Mouse (Mus musculus): ENCODE results near the gene Slc1a4.

Gene Slc1a4

DNA sequence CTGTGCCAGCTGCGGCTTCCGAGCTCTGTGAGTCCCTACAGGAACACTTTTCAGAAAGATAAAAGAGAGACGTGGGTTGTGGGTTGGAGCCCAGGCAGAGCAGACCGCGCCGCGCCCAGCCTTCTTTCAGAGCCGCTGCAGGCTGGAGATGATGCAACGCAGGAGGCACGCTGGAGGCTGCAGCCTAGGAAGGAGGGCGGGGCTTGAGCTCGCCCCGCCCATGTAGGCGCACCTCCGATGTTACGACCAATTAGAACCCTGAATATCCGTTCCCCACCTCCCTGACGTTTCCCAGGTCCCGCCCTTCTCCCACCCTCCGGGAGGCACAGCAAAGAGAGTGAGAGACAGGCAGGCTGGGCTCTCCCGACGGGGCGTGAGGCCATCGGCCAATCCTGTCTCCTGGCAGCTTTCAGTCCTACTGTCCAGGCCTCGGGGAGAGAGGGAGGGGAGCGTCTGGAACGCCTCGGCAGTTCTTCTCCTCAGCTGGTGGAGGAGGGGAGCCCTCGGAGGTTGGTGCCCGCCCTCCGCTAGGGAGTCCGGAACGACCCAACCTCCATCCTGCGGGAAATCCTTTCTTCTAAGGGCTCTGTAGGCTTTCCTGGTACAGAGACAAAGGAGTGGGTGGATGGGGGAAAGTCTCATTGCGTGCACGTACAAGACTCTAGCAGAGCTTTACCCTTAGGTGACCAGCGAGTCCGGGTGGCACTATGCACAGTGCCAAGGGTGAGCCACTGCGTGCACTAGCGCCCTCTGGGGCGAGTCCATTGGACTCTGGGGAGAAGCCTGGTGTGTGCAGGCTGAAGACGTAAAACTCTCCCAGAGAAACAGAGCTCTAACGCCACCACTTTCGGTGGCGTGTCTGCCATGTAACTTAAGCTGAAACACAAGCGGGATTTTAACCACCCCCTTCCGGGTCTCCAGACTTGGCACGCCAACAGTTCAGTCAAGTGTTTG is at the start of gene Slc1a4:
TSS of gene Slc1a4 (minus strand) at position 153 of the 954 bp plus-strand sequence.
- DNase-seq (ENCODE audit: low spot score) = peak; percentile 91

DNA sequence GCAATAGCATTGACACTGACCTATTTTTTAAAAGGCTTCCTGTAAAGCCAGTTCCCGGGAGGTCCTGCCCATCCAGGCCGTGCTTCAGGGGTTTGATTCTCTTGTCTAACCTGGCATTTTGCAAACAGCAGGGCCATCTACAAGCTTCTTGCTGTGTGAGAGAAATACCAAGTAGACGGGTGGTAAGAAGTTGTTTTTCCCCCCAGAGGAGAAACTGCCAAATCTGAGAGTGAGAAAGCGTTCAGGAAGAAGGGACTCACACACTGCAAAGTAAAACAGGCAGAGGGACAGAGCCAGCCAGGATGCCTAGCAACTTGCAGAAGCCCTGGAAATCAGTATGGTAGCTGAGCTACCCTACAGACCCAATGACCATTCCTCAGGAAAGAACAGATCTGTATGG is 47.6 kb upstream of the Slc1a4 start:
- DNase-seq (ENCODE audit: low spot score) = no peak

DNA sequence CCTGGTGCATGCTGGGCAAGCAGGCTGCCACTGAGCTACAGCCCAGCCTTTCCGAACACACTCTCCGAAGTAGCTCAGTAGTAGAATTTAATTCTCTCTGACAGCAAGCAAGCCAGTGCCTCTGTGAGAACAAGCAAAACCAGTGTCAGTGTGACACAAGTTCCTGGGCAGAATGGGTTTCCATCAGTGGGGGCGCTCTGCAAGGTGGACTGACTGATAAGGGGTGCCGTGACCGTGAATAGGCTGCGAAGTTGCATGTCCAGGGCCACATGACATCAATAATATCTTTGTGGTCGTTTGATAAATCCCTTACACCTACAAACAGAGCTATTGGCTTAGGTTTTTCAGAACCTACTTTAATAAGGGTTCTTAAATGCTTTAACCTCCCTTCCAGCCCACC is 44.1 kb upstream of the Slc1a4 start:
- no peak for DNase-seq (ENCODE audit: low spot score)

DNA sequence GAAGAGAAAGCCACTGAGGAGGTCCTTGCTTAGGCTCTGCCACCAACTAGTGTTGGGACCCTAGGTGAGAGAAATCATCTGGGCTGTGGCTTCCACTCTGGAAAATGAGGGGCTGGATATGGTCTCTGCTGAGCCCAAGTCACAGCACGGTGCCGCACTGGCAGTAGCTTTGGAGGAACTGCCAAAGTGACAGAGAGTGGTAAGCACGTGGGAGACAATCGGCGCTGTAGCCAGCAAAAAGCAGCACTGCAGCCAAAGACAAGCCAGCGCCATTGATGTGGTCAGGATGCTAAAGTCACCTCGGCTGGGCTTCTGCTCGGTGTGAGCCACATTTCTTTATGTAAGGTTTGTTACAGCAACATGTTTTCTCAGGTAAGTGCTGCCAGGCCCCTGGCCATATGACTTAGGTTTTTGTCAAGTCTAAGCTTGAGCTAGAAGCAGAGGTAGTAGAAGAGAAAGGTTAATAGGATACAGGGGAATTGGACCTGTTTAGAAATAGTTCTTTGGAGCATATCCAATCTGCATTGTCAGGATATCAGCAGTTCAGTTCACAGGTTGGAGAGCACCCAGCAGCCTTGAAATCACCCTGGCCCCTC is 40.2 kb upstream of the Slc1a4 start:
- no peak for DNase-seq (ENCODE audit: low spot score)

DNA sequence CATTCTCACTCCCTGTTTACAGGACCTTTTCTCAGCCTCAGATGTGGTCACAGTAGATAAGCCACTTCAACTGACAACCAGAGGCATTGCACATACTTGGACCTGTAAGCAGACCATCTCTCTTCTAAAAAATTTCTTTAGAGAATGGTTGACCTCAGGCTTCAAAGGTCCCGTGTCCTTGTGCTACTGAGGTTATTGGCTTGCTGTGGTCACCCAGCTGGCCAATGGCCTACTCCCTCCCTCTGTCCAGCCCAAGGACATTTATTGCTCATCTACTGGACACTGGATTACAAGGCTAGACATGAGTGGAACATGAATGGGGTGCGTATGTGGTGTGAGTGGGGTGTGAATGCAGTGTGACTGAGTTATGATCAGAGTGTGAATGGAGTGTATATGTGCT is 38.0 kb upstream of the Slc1a4 start:
- no peak for DNase-seq (ENCODE audit: low spot score)

DNA sequence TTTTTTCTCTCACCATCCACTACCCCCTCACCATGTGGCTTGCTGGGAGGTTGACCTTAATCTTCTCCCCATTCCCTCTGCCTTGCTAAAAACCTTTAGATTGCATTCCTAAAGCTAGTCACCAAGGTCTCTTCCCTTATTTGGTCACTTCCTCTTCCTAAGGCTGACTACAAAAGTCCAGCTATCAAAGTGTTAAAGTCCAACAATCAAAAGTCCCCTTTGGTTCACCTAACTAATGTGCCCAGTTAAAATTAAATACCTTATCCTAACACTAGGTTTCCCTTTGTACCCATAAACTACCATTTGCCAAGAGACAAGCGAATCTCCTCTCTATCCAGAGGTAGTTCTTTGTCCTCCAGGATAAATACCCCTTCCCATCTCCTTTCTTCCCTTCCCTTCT is 33.9 kb upstream of the Slc1a4 start:
- no peak for DNase-seq (ENCODE audit: low spot score)

DNA sequence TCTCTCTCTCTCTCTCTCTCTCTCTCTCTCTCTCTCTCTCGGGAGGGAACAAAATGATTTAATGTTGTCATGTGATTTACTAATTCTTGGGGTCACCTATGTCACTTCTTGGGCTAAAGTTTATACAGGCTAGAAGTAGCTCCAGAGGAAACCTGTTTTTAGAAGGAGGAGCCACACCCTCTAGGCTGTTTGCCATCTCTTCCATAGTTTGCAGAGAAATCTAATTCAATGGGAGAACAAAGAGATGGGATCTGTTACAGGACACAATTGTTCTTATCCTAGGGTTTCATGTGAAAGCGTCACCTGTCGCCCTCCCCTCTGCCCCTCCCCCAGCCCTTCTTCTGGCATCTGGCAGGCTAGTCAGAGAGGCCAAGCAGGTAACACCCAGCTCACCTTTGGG is 28.8 kb upstream of the Slc1a4 start:
- no peak for DNase-seq (ENCODE audit: low spot score)

DNA sequence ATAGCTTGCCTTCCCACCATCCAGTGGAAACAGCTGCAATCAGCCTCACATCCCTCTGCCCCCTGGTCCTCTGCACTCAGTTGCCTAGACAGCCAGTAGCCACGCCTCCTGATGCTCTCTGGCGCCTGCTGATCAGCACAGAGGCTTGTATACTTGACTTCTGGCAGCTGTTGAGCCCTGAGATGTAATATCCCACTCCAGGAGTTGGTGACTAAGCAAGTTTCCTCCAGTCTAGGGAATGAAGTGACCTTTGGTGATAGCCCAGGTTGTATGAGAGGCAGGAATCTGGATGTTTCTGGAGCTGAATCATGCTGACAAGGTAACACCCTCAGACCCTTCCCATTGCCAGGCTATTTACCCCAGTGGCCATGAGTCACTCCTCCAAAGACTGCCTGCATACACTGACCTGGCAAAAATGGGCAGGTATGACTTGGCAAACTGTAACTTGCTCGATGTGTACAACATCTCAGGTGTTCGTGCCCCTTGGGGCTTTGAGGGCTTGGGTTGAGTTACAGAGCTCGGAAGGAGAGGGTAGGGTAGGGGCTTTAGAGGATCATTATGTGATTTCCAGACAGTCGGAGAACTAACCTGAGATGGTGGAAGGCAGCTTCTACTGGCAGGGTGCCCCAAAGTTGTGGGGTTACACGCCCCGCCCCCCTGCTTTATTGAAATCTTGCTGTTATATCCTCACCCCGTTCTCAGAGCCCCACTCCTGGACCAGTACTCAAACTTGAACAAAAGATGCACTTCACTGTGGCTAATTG is 25.4 kb upstream of the Slc1a4 start:
- no peak for DNase-seq (ENCODE audit: low spot score)

- no peak for DNase-seq (ENCODE audit: low spot score)
Measured at GRCm38 (mm10) chr11:20348466-20348865, 16.0 kb upstream of the Slc1a4 start.

- peak; percentile 55 for DNase-seq (ENCODE audit: low spot score)
Measured at GRCm38 (mm10) chr11:20347548-20347947, 15.0 kb upstream of the Slc1a4 start.

GRCm38 (mm10) chr11:20346369-20346768 is 13.9 kb upstream of the Slc1a4 start:
- DNase-seq (ENCODE audit: low spot score) = no peak

DNA sequence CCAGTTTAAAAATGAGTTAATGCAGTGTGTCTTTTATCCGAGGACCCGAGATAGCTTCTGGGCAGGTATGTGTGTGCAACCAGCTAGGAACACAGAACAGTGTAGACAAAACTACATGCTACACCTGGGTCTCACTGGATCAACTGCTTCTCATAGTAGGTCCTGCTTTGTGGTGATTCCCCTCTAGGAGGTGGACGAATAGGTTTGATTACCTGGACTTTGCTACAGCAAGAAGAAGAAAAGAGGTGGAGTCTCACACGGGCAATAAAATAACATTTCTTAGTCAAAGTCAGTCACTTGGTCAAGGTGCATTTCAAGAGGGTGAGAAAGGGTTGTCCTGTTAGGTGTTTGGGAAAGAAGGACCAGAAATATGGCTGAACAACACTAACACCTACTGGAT is 11.4 kb upstream of the Slc1a4 start:
- DNase-seq (ENCODE audit: low spot score) = no peak

- DNase-seq (ENCODE audit: low spot score) = no peak
Measured at GRCm38 (mm10) chr11:20341598-20341997, 9.1 kb upstream of the Slc1a4 start.

DNA sequence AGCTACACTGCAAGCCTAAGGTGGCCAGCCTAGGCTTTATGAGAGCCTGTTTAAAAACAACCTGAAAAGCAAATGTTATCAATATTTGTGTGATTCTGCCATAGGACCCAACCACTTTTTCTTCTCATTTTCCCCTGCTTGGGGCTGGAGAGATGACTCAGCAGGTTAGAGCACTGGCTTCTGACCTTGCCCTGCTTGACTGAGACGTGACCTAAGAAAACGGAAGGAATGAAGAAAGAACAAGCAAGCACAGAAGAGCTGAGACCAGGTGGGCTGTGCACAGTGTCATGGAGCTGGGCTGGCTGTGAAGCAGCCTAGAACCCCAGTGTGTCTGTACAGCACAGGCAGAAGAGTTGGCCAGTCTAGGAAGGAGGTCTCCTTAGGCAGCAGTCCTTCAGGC is 6.2 kb upstream of the Slc1a4 start:
- no peak for DNase-seq (ENCODE audit: low spot score)

DNA sequence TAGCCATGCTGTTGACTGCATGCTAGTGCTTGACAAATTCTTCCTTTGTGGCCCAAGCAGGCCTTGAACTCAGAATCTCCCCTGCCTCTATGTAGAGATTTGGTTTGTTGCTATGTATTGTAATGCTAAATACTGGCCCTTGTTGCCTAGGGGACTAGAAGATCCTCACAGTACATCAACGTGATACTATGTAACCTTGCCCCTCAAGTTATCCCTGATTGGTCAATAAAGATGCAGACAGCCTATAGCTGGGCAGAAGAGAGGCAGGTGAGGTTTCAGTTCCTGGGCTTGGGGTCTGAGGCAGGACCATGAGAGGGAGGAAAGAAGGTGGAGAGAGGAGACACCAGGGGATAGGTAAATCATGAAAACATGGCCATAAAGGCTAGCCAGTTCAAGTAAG is 1.8 kb upstream of the Slc1a4 start:
- DNase-seq (ENCODE audit: low spot score) = no peak

GRCm38 (mm10) chr11:20331690-20332537 is 599 bp downstream of the Slc1a4 start:
- DNase-seq (ENCODE audit: low spot score) = peak; percentile 26

- DNase-seq (ENCODE audit: low spot score) = no peak
Measured at GRCm38 (mm10) chr11:20331027-20331689, 1.4 kb downstream of the Slc1a4 start.

DNA sequence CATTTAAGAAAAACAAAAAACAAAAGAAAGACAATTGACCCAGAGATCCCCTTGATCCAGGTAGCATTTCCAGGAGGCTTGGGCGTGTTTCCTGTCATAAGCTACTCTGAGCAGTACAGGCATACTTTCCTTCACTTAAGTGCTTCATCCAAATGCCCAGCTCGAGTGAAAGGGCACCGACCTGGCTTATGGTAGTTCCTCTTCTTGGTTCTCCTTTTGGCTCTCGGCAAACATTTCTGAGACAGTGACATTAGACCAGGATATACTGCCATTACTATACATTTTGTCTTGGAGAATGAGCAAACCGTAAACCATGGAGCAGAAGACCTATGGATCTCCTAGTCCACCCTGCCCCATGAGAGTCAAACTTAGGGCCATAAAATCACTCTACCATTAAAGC is 2.8 kb downstream of the Slc1a4 start:
- DNase-seq (ENCODE audit: low spot score) = no peak

DNA sequence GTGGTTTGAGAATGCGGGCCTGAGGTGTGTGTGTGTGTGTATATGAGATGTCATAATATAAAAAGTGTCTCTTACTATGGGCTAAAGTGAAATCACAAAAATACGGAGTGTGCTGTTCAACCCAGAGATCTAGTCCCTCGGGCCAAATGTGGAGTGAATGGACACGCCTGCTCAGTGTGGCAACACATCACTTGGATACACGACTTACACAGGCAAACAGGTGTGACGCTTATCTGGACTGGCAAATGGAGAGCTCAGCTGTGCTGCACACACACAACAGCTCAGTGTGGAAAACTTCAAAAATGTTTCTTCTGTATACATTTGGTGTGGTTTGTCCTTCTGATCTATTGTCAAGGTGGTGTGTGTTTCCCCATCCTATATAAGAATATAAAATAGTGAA is 3.7 kb downstream of the Slc1a4 start:
- no peak for DNase-seq (ENCODE audit: low spot score)

GRCm38 (mm10) chr11:20326328-20326995 is 6.1 kb downstream of the Slc1a4 start:
- DNase-seq (ENCODE audit: low spot score) = no peak

Data from left cerebral cortex, adult 11 months (tissue).